Mouse (Mus musculus): ENCODE results near the gene Trim29. TPM values are rescaled to one million over a fixed set of nuclear protein-coding genes. Genes with fewer than 3 reads are reported as not detected.

Gene Trim29
- polyA plus RNA-seq, 1 experiment: 0.11 TPM

DNA sequence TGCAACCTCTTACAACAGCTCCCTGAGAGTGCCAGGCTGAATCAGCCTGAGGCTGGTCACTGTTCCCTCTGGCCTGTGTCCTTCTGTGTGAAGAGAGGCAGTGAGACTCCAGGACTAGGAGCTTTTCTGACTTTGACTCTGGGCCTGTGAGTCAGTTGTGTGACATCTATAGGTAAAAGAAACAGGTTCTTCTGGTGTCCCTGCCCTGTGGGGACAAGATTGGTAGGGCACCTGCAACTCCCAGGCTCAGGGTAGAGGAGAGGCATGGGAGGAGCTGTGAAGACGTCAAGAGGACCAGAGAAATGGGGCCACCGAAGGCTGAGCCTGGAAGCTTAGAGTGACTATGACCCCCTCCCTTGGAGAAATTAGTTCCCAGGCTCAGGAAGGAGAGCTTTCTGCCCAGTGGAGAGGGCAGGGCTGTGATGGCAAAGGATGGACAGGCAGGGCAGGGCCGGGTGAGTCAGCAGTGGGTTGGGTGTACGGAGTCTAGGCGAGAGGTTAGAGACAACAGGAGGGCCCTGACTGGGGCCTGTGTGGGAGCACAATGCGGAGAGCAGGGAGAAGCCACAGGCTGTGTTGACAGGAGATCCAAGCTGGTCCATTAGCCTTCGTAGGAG lies 15.5 kb downstream of the Trim29 start:
- Histone ChIP-seq H3K36me3 (ENCODE audit: control insufficient read depth, insufficient read depth, low read length) (no peaks in the 10 kb centered on the region), H3K27ac (ENCODE audit: insufficient read depth, low read depth, low read length) (no peak overlapping the region), H3K4me3 (ENCODE audit: low read depth, low read length) (no peak overlapping the region), H3K27me3 (ENCODE audit: control insufficient read depth, insufficient read depth, low read length) (no peaks in the 10 kb centered on the region), H3K4me1 (ENCODE audit: control insufficient read depth, insufficient read depth, insufficient read length, low read length) (no peaks in the 10 kb centered on the region)
- TF ChIP-seq POLR2A (IDR thresholded peaks at IDR 0.05; ENCODE audit: low read depth, low read length): no peak
- TF ChIP-seq CTCF (IDR thresholded peaks at IDR 0.05; ENCODE audit: extremely low read depth, insufficient read length, insufficient replicate concordance, low read depth, low read length): no peak
- WGBS: 45% methylated on average over 7 of the region's 7 CpGs

DNA sequence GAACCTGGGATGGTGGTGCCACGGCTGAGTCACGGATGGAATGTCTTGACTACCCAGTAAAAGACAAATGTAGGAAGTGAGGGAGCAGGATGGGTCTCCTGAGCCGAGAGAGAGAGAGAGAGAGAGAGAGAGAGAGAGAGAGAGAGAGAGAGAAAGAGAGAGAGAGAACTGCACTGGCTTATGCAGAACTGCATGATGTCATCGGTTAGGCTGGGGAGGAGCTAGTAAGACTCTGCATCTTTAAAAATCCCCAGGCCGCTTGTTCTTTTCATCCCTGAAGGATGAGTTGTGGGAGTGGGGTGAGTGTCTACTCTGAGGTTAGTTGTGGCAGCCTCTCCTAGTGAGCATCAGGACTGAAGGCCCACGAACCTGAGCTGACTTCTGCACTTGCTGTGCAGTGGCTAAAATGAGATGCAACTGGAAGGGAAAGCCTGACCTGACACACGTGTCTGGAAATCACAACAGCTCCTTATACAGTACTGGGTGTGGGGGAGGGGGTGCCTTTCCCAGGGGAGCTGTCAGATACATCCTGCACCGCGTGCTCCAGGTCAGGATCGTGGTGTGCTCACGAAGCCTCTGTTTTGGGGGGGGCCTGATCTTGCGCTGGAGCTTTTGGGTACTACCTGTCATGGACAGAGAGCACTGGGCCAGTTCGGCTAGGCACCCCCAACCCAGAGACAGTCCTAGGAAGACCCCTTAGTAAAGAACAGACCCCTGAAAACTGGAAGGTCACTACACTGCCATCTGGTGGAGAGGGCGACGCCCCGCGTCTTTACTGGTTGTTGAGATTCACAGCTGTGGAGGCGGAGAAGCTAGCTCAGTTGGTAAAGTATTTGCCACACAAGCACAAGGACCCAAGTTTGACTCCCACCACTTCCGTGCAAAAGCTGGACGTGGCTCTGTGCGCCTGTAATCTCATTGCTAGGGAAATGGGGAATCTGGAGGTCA lies 16.8 kb downstream of the Trim29 start:
- 52% methylated on average over 21 of the region's 21 CpGs for WGBS
- Histone ChIP-seq H3K27ac (ENCODE audit: insufficient read depth, low read depth, low read length) (no peak overlapping the region), H3K36me3 (ENCODE audit: control insufficient read depth, insufficient read depth, low read length) (no peaks in the 10 kb centered on the region), H3K27me3 (ENCODE audit: control insufficient read depth, insufficient read depth, low read length) (no peaks in the 10 kb centered on the region), H3K4me1 (ENCODE audit: control insufficient read depth, insufficient read depth, insufficient read length, low read length) (no peaks in the 10 kb centered on the region), H3K4me3 (ENCODE audit: low read depth, low read length) (no peak overlapping the region)
- TF ChIP-seq CTCF (IDR thresholded peaks at IDR 0.05; ENCODE audit: extremely low read depth, insufficient read length, insufficient replicate concordance, low read depth, low read length) (no peak), POLR2A (IDR thresholded peaks at IDR 0.05; ENCODE audit: low read depth, low read length) (no peak)

DNA sequence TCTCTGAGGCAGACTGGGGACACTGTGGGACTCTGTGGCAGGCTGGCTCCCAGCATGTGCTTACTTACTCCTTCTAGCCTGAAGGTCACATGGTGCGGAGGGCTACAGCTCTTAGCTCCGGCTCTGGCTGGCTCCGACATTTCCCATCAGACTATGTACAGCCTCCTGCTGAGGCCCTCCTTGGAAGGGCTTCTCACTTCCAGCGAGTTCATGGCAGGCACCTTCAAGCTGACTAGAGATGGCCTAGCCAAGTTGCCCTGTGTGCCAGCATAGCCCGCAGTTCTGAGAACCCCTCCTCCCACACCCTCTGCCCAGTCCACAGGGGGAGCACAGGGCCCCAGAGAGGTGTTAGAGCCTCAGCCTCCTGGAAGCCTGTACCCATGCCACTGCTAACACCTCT lies 19.8 kb downstream of the Trim29 start:
- Histone ChIP-seq H3K4me1 (ENCODE audit: control insufficient read depth, insufficient read depth, insufficient read length, low read length) (no peaks in the 10 kb centered on the region), H3K27me3 (ENCODE audit: control insufficient read depth, insufficient read depth, low read length) (no peaks in the 10 kb centered on the region), H3K27ac (ENCODE audit: insufficient read depth, low read depth, low read length) (no peak overlapping the region), H3K4me3 (ENCODE audit: low read depth, low read length) (no peak overlapping the region), H3K36me3 (ENCODE audit: control insufficient read depth, insufficient read depth, low read length) (no peaks in the 10 kb centered on the region)
- WGBS: 58% methylated on average over 5 of the region's 5 CpGs
- no peak for TF ChIP-seq POLR2A (IDR thresholded peaks at IDR 0.05; ENCODE audit: low read depth, low read length)

DNA sequence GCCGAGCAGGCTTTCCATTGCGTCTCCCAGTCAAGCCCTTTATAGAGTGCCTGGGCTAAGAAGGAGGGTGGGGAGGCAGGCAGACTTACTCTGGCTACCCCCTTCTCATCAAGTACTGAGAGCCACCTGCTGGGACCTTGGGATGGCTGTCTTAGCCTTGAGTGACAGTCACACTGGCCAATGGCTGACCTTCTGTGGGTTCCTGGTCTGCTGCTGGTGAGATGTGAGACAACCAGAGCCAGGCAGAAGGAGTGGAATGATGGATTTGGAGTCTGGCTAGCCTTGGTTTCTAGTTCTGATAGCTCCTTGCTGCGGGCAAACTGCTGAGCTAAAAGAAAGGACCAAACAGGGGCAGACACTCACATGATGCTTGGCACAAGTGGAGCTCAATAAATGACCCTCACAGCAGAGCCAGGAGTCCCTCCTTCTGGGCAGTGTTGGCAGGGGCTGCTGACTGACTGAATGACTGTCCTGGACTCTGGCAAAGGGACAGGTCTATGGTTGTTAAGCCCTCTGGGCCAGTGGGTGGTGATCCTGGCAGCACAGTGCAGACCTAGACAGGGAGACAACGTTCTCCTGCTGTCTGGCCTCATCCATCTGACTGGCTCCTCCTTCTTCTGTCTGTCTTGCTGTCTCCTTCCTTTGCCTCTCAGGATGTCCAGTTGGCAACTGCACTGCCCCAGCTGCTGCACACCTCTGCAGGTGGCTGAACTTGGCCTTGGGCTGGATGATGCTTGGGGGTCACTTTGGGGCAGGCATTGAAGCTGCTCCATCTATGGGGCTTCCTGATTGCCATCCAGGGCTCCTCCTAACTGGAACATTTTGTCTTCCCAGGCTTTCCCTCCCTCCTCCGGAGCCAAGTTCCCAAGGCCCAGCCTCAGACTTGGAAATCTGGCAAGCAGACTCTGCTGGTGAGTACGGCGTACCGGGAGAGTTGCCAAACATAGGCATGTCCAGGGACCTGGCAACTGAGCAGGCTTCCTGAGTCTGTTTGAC lies 21.1 kb downstream of the Trim29 start:
- Histone ChIP-seq H3K27ac (ENCODE audit: insufficient read depth, low read depth, low read length) (no peak overlapping the region), H3K4me3 (ENCODE audit: low read depth, low read length) (no peak overlapping the region), H3K4me1 (ENCODE audit: control insufficient read depth, insufficient read depth, insufficient read length, low read length) (no peaks in the 10 kb centered on the region), H3K27me3 (ENCODE audit: control insufficient read depth, insufficient read depth, low read length) (no peaks in the 10 kb centered on the region), H3K36me3 (ENCODE audit: control insufficient read depth, insufficient read depth, low read length) (no peaks in the 10 kb centered on the region)
- no peak for TF ChIP-seq POLR2A (IDR thresholded peaks at IDR 0.05; ENCODE audit: low read depth, low read length)
- 60% methylated on average over 8 of the region's 8 CpGs for WGBS

DNA sequence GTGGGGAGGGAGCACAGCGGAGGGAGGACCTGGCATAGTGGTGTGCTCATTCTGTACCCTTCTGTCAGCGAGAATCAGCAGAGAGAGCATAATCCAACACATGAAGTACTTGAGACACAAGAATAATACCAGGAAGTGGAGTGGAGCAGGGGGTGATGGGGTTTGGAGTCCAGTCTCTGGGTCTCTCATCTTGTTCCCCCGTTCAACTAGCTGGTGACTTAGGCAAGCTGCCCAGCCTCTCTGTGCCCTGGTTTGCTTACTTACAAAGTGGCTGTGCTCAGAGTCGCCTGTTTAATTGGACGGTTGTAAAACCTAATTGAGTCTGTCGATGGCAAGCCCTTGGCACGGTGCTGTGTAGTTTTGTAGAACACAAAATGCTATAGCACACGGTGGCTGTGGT lies 23.8 kb downstream of the Trim29 start:
- H3K27me3 ChIP-seq (ENCODE audit: control insufficient read depth, insufficient read depth, low read length): no peaks in the 10 kb centered on the region
- no peaks in the 10 kb centered on the region for H3K36me3 ChIP-seq (ENCODE audit: control insufficient read depth, insufficient read depth, low read length)
- 36% methylated on average over 8 of the region's 8 CpGs for WGBS
- TF ChIP-seq CTCF (IDR thresholded peaks at IDR 0.05; ENCODE audit: extremely low read depth, insufficient read length, insufficient replicate concordance, low read depth, low read length) (no peak), POLR2A (IDR thresholded peaks at IDR 0.05; ENCODE audit: low read depth, low read length) (no peak)
- no peak overlapping the region for H3K27ac ChIP-seq (ENCODE audit: insufficient read depth, low read depth, low read length)
- no peaks in the 10 kb centered on the region for H3K4me1 ChIP-seq (ENCODE audit: control insufficient read depth, insufficient read depth, insufficient read length, low read length)
- no peak overlapping the region for H3K4me3 ChIP-seq (ENCODE audit: low read depth, low read length)

DNA sequence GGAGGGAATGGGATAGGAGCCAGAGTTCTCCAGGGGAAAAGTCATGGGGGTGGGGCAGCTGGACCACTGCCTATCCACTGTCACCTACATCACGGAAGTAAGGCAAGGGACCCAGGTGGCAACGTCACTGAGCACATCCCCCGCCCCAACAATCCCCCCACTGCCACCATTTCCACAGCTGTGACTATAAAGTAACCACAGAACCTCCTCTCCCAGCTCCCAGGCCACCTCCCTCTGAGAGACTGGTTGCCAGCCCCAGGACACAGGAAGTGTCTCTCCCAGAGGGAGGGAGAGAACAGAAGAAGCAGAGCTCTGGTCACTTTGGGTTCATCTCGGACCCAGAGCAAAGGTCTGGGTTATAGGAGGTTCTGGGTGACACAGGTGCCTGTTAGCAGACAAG lies 27.0 kb downstream of the Trim29 start:
- TF ChIP-seq POLR2A (IDR thresholded peaks at IDR 0.05; ENCODE audit: low read depth, low read length): no peak
- TF ChIP-seq CTCF (IDR thresholded peaks at IDR 0.05; ENCODE audit: extremely low read depth, insufficient read length, insufficient replicate concordance, low read depth, low read length): no peak
- Histone ChIP-seq H3K4me1 (ENCODE audit: control insufficient read depth, insufficient read depth, insufficient read length, low read length) (no peaks in the 10 kb centered on the region), H3K27me3 (ENCODE audit: control insufficient read depth, insufficient read depth, low read length) (no peaks in the 10 kb centered on the region), H3K27ac (ENCODE audit: insufficient read depth, low read depth, low read length) (no peak overlapping the region), H3K4me3 (ENCODE audit: low read depth, low read length) (no peak overlapping the region), H3K36me3 (ENCODE audit: control insufficient read depth, insufficient read depth, low read length) (no peaks in the 10 kb centered on the region)
- 54% methylated on average over 4 of the region's 4 CpGs for WGBS
